Mouse (Mus musculus): ENCODE measurements around the gene Setd4.

- TF ChIP-seq CTCF (IDR thresholded peaks at IDR 0.05; ENCODE audit: extremely low read depth, insufficient read depth, low read length) (no peak), POLR2A (IDR thresholded peaks at IDR 0.05; ENCODE audit: extremely low read depth, insufficient read depth, low read length) (no peak)
Measured at GRCm38 (mm10) chr16:93610961-93611360, 7.1 kb upstream of the Setd4 start.

Measured in cortical plate, adult 2 months (tissue).